In the genomic region with DNA sequence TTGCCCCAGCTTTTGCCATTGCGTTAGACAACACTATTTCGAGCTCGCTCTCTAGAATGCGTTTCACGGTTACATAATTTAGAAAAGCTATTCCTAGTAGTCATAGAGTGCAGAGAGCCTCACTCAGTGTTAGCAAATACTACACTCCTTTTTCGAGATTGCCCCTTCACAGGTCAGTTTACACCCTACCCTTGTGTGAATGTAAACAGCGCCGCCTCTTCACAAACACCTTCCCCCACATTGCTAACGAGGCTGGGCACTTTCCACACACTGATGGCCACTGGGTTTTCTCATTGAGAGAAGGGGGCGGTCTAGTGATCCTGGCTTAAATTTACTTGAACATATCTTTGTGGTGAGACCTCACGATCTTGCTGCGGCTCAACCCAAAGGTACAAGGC, we compare ENCODE assay signal across 8 mouse cellular contexts. TPM values are rescaled to one million over a fixed set of nuclear protein-coding genes. Genes with fewer than 3 reads are reported as not detected.
DNase-seq lines count a peak whose midpoint lies in the region; ATAC-seq and TF ChIP-seq lines count a peak whose summit lies in the region.

No protein-coding gene starts in this region.

- H3K4me3 ChIP-seq in CH12.LX (replicated peaks in 1 of 3; ENCODE audit: low read depth in 2 of 3, low read length in 2 of 3, poor library complexity in 1 of 3), result peak overlapping the region; percentile 79 to 96 (median 84)
- H3K4me3 ChIP-seq in lung, embryonic 16.5 days (ENCODE audit: low read length), result peak overlapping the region; percentile 90

- ATAC-seq in granulocyte monocyte progenitor cell, adult 5-6 weeks (replicated peaks; ENCODE audit: poor library complexity, severe bottlenecking), result peak; percentile 12
- ATAC-seq in lung, embryonic 16.5 days (ENCODE audit: low read depth), result peak; percentile 34

- H3K4me2 ChIP-seq in CH12.LX (ENCODE audit: insufficient read depth, low read depth, poor library complexity, severe bottlenecking), result peak overlapping the region; percentile 18
- H3K4me2 ChIP-seq in lung, embryonic 16.5 days (ENCODE audit: low read depth, low read length), result peak overlapping the region; percentile 77

- H3K9me3 ChIP-seq in CH12.LX (replicated peaks; ENCODE audit: low read length), result peaks cover 6% of the 10 kb centered on the region
- no peaks in the 10 kb centered on the region for H3K9me3 ChIP-seq in lung, embryonic 16.5 days (ENCODE audit: control insufficient read depth, low read length)

- H3K79me2 ChIP-seq in CH12.LX (replicated peaks; ENCODE audit: control insufficient read depth, extremely low read depth, insufficient read depth, poor library complexity, severe bottlenecking), result peaks cover 18% of the 10 kb centered on the region

- DNase-seq in embryo, embryonic 10.5 days (ENCODE audit: low spot score), result peak; percentile 65
- no peak for DNase-seq in embryo, embryonic 10 days (ENCODE audit: low spot score)
- DNase-seq in CH12.LX (ENCODE audit: extremely low read depth), result no peak
- DNase-seq in urinary bladder, postnatal 25 days (ENCODE audit: low spot score), result no peak
- no peak for DNase-seq in gastrocnemius, postnatal 14 days
- DNase-seq in ovary, adult 18-20 months (ENCODE audit: low spot score), result no peak

- peaks cover 4 to 35% of the 10 kb centered on the region in 2 experiments for H3K4me1 ChIP-seq in CH12.LX (ENCODE audit: control insufficient read depth in 1 of 2, insufficient read depth in 2 of 2)
- H3K4me1 ChIP-seq in lung, embryonic 16.5 days (replicated peaks; ENCODE audit: control insufficient read depth, insufficient read depth, low read length), result peaks cover 17% of the 10 kb centered on the region

- H3K36me3 ChIP-seq in CH12.LX (replicated peaks in 1 of 2; ENCODE audit: control insufficient read depth in 1 of 2, insufficient read depth in 1 of 2, low read length in 1 of 2), result peaks cover 5 to 31% of the 10 kb centered on the region in 2 experiments
- peaks cover 5% of the 10 kb centered on the region; the same call in 1 of the 2 replicates for H3K36me3 ChIP-seq in lung, embryonic 16.5 days (ENCODE audit: control insufficient read depth, insufficient read depth, low read length)

- H3K27ac ChIP-seq in CH12.LX (ENCODE audit: insufficient read depth, low read depth), result no peak overlapping the region
- peak overlapping the region; percentile 79 for H3K27ac ChIP-seq in lung, embryonic 16.5 days (ENCODE audit: low read length)

- TF ChIP-seq CTCF in CH12.LX (conservative IDR thresholded peaks at IDR 0.05 in 1 of 2, IDR thresholded peaks at IDR 0.05 in 1 of 2; ENCODE audit: low read depth in 2 of 2, low read length in 2 of 2), result no peak; a peak in 1 of 4 replicates

- intact Hi-C loops in gastrocnemius, postnatal 14 days (cut with DNase I; ENCODE audit: low total_unique reads), result no loop called here

- TF ChIP-seq POLR2A in CH12.LX (IDR thresholded peaks at IDR 0.05; ENCODE audit: low read depth, low read length), result no peak

- no peak for TF ChIP-seq EP300 in CH12.LX (IDR thresholded peaks at IDR 0.05; ENCODE audit: low read length)

- TF ChIP-seq RAD21 in CH12.LX (IDR thresholded peaks at IDR 0.05; ENCODE audit: low read depth, low read length), result no peak

- in situ Hi-C loops in CH12.LX (cut with MboI; ENCODE audit: low pct_ligation_motif_present, low pct_unique_long_range_greater_than_20kb, low sequenced_read_pairs), result no loop called here

- dilution Hi-C loops in CH12.LX (cut with MboI; ENCODE audit: extremely low pct_ligation_motif_present, extremely low pct_unique_long_range_greater_than_20kb, low sequenced_read_pairs), result no loop called here

- WGBS in lung, embryonic 16.5 days, result 2% methylated on average over 12 of the region's 12 CpGs

- no peaks in the 10 kb centered on the region for H3K27me3 ChIP-seq in CH12.LX (replicated peaks)
- no peaks in the 10 kb centered on the region for H3K27me3 ChIP-seq in lung, embryonic 16.5 days (ENCODE audit: control insufficient read depth, insufficient read depth, low read depth, low read length)

- H3K9ac ChIP-seq in CH12.LX (ENCODE audit: insufficient read depth, low read depth), result peak overlapping the region; percentile 31; the same call in 1 of the 2 replicates
- H3K9ac ChIP-seq in lung, embryonic 16.5 days (ENCODE audit: low read length), result peak overlapping the region; percentile 38

TF ChIP-seq in CH12.LX, 34 proteins besides CTCF, POLR2A, EP300 and RAD21:
- TF ChIP-seq TCF12 (IDR thresholded peaks at IDR 0.05; ENCODE audit: low read depth, low read length) (no peak), NRF1 (IDR thresholded peaks at IDR 0.05; ENCODE audit: low read depth, low read length) (no peak), ZKSCAN1 (IDR thresholded peaks at IDR 0.05; ENCODE audit: borderline replicate concordance, low read depth, low read length) (no peak), ELF1 (IDR thresholded peaks at IDR 0.05; ENCODE audit: low read depth, low read length) (no peak), MAZ (IDR thresholded peaks at IDR 0.05; ENCODE audit: low read depth, low read length) (no peak), USF1 (IDR thresholded peaks at IDR 0.05; ENCODE audit: low read depth, low read length) (no peak), E2F4 (IDR thresholded peaks at IDR 0.05; ENCODE audit: insufficient replicate concordance, low read depth, low read length) (no peak), MXI1 (IDR thresholded peaks at IDR 0.05; ENCODE audit: low read depth, low read length) (no peak), HCFC1 (IDR thresholded peaks at IDR 0.05; ENCODE audit: low read depth, low read length) (no peak), ZC3H11A (IDR thresholded peaks at IDR 0.05; ENCODE audit: low read depth, low read length) (no peak), NELFE (IDR thresholded peaks at IDR 0.05; ENCODE audit: low read depth, low read length) (no peak), MAFK (IDR thresholded peaks at IDR 0.05; ENCODE audit: insufficient replicate concordance, low read length) (no peak)
TF ChIP-seq in CH12.LX: peak in this region for 0.

RNA-seq across cellular contexts. Expression of a gene that starts 0.7 kb away (rescaled TPM):
- total RNA-seq in CH12.LX (2012; rRNA removed) (23.2 and 24.9 TPM in 2 replicates), CH12.LX (2014; rRNA removed) (6.6 and 7.0 TPM in 2 replicates)
- 16.2 and 19.3 TPM in 2 replicates for polyA plus RNA-seq in CH12.LX (2012; ENCODE audit: insufficient read length, low read depth)
- total RNA-seq in granulocyte monocyte progenitor cell, adult 5-6 weeks (2014; fragmentation: Nextera tagmentation), result 31.8 and 36.3 TPM in 2 replicates
- 26.5 and 32.9 TPM in 2 replicates for total RNA-seq in granulocyte monocyte progenitor cell, adult 5-6 weeks (2017)
- 46.0 and 50.1 TPM in 2 replicates for polyA plus RNA-seq in lung, embryonic 16.5 days (2015; fragmentation: Nextera tagmentation; extraction: Ambion mirVana)
- total RNA-seq in gastrocnemius, postnatal 14 days (2021), result 1 to 10 TPM; 2.9 to 4.6 TPM
